Mouse (Mus musculus) c-Kit-positive CD71-positive TER-119-positive erythroid progenitor cells, embryonic 14.5 days (primary cell): Measurements from ENCODE around the gene Pde6h.
"Not testable (repeated sequence)": the region's sequence is repeated elsewhere in the genome, so short reads cannot be mapped to it uniquely, and the experiment has no call there.

Source experiments
- DNase-seq: peaks from one replicate; pipeline ENCODE4 v3.0.0-alpha.2; 2013; ENCODE audit warnings: low spot score

Gene Pde6h

DNA sequence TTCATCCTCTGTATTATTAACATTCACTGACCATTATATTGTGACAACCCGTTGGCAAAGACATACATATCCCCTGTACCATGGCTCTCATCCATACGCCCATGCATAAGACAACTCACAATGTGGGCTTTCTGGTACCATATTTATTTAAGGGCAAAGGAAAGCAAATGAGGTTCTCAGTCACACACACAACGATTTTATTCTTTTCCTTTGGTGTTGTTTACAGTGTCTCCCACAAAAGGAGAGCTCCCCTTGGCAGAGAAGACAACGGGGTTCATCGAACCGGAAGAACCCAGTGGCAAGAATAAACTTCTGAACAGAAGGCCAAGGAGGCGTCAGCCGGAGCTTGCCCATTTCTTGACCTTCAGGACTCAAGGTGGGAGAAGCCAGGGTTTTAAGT, at the start of gene Pde6h:
Gene Pde6h, plus strand, starts transcription at position 301 of the 400 bp plus-strand sequence.
- no peak for DNase-seq

DNA sequence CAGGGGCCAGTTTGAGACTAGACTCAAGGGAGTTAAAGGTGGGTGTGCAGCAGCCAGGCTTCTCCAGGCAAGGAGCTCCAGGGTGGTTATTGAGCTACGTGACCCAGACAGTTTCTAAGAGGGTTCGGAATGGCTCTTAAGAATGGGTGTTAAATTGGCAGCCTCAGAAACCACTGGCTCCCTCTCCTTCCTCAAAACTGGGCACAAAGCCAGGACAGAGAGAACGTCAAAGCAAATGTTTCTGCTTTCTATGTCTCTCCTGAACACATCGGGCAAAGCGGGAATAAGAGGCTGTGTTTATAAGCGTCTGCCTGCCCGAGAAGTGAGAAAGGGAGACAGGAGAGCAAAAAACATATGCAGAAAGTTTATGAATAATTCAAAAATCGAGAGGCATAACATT, 49.0 kb upstream of the Pde6h start:
- DNase-seq: no peak

DNA sequence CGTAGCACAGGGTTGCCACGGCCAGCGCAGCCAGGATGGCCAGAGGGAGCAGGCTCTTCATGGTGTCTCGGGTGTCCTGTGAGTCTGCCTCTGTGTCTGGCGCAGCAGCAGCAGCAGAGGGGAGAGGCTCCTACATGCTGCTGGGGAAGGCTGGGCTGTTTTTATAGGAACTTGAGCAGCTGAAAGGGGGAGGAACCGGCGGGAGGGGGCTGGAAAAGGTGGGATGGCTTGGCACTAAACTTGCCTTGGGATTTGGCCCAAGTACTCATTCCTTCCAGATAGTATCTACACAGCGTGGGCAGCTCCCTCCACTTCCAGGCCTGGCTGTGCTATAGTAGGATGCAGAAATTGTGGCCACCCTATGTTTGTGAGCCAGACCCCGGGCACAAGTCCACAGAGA, 48.0 kb upstream of the Pde6h start, which contains the start of gene Mgp:
Gene Mgp, minus strand, starts transcription at position 154 of the 400 bp plus-strand sequence.
- DNase-seq: no peak

DNA sequence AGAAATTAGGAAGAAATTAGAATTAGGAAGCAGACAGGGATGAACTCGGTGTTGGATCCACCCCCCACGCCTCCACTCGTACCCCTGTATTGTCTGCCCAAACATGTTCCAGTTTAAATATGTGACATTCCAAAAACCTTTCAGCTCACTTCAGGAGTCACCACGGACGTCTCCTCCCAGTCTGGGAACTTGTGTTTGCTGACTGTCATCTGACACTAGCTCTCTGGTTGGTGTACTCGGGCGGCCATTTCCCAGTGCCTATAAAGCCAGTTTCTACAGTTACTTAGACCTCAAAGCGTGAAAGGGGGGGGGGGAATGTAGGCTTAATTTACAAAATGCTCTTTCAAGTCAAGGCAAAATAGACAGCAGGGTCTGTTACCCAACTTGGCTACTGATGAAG, 42.0 kb upstream of the Pde6h start:
- no peak for DNase-seq

DNA sequence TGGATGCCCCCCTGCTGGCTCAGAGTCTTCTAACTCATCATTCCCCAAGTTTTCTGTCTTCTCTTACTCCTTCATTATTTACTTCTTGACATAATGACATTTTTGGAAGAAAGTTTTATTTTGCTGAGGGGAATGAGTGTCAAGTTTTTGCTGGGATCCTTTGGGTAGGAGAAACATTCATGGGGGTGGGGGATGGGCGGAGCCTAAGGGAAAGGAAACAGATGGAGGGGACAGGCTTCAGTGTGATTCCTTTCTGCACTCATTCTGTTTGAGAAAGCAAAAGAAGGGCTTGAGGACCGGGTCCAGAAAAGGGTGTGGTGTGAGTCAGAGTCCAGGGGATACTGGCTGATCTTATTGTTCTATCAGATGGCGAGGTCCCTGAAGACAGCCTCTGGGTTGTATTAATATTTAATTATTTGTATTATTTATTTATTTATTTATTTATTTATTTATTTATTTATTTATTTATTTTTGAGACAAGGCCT, 40.2 kb upstream of the Pde6h start:
- DNase-seq: no peak

DNA sequence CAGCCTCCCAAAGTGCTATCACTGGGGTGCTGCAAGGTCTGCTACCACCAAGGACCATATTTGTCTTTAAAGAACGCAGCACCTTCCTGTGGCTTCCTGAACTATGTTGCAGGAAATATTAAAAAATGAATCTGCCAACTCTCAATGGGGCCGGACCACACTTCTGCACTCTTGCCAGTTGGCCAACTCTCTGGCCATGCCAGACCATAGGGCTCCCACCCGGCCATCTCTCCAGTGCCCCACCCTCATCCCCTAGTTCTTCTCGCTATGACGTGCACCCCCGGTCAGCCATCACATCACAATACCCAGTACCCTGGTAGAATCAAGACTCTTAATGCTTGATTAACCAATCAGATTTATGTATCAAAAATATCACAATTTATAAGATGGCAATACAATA, 39.7 kb upstream of the Pde6h start:
- DNase-seq: no peak

DNA sequence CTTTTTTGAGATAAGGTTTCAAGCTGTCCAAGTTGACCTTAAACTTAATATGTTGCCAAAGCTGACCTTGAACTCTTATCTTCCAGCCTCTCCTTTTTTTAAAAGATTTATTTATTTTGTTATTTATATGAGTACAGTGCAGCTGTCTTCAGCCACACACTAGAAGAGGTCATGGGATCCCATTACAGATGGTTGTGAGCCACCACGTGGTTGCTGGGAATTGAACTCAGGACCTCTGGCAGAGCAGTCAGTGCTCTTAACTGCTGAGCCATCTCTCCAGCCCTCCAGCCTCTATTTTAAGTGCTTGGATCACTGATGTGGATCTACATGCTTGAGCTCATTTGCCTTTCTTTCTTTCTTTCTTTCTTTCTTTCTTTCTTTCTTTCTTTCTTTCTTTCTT, 38.9 kb upstream of the Pde6h start:
- not testable (repeated sequence) for DNase-seq

DNA sequence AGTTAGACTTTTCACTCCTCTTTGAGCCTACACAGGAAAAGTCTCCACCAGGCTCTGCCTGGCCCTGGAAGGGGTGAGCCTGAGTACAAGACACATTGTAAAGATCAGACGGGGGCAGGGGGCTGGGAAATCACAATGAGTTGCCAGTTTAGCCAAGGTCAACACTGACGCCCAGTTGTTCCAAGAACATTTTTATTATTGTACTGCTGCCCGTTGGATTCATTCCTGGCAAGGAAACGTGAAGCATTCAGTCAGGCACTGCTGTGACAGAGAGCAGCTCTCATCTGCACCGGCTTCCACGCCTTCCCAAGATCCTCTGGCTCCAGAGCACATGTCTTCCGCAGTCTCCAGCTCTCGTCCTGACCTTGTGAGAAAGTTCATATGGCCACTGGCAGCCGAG, 35.8 kb upstream of the Pde6h start:
- no peak for DNase-seq

DNA sequence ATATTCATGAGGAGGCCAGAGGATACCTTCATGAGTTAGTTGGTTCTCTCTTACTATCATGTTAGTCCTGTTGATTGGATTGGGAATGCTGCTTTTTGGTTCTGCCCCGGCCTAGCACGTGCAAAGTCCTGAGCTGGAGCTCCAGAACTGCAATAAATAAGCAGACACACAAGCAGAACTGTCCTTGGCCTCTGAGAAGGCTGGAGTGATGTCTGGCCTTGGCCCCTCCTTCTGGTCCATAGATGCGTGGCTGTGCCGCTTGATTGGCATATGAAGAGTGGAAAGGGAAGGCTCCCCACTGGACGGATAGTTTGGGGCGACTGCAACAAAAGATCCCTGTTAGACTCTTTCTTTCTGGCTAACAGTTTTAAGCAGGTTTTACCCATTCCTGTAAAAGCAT, 34.6 kb upstream of the Pde6h start:
- no peak for DNase-seq

DNA sequence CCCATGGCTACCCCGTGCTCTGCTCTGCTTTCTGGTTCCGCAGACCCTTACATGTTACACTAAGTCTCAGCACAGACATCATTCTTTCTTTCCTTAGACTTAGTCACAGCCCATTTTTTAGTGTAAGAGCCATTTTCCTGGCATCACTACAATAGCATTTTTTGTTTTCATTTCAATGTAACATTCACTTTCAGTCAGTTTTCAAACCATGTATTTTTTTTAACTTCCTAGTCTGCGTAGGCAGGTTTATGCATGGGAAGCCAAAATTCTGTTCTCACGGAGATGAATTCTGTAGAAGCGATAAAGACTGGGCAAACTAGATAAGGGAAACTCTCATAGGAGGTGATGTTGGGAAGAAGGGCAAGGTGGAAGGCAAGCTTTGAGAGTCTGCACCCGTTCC, 34.1 kb upstream of the Pde6h start:
- DNase-seq: no peak

DNA sequence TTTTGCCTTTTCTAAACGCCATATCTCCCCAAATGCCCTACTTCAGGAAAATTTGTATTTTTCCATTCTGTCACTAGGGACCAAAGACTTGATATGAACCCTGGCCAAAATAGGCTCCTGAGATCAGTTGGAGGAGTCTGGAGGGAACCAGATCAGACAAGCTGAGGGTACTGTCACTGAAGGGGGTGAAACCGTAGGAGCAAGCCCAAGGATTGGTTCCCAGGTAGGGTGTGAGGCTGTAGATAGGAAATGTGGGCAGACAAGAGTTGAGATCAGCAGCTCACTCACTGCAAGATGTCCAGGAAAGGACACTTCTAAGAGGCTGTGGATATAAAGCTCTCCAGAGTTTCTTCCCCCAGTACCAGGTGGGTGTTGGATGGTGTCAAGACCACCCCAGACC, 31.6 kb upstream of the Pde6h start:
- DNase-seq: no peak

DNA sequence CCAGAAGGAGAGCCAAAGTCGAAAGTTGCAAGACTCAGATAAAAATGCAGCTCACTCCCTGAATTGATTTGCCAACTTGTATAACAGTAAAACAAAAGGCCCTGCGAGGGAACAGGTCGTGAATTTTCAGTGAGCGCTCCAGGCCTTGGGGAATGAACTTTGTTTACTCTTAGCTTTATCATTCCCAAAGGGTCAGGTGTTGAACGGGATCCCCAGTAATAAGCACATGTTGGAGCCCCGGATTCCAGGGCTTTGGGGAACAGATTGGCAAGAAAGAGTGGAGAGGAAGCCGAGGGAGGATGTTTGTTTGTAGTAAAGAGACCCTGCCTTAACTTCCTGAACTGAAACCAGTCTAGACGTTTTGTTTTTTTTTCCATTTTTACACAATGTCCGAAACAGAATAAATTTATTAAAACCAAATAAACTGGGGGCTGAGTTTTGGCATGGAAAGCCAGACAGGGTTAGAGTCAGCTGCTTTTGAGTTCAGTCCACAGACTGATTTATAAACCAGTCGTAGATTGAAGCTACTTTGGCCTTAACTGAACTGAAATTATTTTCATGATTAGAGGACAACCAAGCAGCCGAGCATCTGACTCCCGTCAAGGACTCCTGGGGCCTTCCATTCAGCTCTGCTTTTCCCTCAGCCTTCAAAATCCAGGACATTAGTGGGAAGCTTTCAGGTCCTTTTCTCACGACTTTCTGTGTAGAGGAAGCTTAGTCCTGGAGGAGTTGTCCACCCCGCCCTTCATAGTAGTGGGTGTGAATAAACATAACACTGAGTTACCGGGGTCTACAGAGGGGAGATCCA, 28.9 kb upstream of the Pde6h start:
- DNase-seq: no peak

DNA sequence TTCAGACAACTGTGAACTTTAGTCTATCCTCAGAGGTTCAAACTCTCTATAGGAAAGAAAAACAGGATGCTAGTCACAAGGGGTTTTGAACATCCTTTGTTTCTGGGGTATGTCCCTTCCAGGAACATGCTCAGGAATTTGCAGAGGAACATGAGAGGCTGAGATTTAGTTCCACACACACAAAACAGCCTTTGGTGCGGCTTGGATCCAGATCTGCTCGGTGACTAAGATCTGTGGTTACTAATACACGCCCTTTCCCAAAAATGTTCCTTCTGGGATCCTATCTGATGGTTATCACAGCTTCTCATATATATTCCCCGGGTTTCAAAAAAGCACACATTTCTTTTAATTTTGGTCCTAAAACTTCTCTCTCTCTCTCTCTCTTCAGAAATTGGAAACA, 25.8 kb upstream of the Pde6h start:
- DNase-seq: no peak

DNA sequence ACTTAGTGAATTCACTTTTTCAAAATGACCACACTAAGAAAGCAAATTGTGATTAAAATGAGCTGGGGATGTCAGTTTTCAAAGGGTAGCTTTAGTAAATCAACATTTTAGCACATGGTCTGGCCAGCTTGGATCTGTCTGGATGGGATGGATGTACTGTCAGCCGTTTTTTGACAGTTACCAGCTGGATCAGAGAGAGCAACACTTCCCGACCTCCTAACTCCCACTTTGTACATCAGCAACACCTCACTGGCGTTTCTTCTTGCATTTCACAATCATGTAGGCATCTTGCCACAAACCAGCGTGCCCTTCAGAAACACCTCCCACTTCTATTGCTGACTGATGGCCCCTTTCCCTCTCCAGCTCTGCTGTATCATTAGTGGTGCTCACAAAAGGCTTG, 25.4 kb upstream of the Pde6h start:
- DNase-seq: no peak

DNA sequence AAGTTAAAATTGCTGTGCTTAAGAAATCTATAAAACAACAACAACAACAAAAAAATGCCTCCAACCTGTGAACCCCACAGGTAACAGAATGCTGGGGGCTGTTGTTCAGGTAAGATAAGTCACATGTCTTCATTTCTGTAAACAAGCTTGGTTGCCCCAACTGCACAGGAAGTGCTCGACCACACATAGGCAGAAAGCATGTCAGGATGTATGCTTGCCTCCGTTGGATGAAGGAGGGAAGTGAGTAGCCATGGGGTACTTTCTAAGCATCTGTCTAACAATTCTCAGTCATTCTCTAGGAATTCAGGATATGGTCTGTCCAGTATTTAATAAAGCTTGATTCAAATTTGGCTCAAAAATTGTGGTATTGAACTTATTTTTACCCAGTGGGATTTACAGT, 24.7 kb upstream of the Pde6h start:
- no peak for DNase-seq

DNA sequence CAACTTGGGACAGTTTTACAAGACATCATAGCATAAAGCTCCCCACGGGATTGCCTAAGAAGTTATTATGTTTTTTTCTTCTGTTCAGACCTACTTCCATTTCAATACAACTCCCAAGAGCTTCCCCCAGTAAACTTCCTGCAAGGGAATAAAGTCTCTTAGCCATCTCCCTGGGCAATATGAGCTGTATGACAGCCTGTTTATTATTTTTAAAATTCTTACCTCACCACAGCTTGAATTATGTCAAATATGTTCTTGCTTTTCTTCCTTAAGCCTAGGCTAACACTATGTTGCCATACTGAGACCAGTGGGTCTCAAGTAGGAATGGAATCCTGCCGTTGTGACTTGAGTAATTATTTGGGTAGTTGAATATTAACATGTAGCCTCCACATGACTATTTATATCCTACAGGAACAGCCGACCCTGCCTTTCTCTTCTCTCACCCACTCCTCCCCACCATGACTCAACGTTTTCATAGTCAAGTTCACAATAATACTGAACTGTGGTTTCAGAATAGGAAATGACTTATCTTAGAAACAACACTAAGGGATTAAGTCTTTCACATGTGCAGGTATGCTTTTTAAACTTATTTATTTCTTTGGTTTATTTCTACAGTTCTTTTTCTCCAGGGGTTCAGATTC, 23.1 kb upstream of the Pde6h start:
- DNase-seq: no peak

DNA sequence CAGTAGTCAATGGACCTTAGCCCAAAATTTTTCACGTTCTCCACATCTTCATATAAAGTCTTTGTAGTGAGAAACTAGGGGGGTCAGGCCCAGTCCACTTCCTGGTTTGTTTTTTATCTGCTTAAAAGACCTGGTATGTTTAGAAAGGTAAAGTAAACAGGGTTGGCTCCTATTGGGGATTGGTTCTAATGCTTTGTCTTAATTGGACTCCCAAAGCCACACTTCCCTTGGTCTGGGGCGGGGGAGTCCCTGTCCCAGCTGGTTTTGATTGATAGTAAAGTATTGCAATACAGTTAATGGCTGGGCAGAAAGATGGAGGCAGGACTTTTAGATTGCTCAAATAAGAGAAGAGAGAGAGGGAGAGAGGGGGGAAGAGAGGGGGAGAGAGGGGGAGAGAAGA, 22.6 kb upstream of the Pde6h start:
- DNase-seq: no peak

DNA sequence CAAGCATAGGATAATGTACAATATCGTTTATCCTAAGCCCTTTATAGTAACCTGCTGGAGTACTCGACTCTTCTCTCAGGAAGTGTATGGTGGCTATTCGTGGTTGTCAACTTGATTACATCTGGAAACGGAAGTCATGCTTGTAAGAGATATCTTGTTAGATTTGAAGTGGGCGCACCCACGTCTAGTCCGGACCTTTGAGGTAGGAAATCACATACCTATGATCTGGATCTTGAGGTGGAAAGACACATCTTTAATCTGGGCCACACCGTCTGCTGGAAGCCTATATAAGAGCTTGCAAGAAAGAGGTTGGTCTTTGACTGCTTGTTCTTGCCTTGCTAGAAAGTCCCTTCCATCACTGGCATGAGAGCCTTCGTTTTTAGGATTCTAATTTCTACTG, 21.1 kb upstream of the Pde6h start:
- DNase-seq: no peak

DNA sequence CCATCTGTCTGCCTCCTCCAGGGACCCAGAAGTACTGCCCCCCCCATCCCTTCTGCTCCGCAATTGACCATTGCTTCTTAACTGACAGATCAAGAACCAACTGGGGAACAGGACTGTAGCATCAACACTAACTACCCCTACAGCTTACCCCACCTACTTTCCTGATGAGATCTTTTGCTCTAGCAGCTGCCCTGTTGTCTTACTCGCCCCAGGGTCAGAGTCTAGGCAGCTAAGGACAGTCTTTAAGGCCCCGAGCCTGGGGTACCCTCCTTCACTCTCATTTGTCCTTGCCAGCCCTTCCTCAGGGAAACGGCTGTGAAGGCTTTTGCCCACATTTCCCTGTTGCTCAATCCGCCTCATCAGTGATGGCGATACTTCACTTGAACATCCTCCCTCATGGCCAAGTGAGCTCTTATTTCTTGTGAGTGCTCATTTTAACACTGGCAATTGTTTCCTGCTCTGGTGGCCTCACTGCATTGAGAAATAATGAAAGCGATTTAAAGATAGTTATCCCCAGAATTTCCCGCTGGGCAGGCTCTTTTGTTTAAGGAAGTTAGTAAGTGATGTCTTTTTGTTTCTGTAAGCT, 19.7 kb upstream of the Pde6h start:
- DNase-seq: no peak

DNA sequence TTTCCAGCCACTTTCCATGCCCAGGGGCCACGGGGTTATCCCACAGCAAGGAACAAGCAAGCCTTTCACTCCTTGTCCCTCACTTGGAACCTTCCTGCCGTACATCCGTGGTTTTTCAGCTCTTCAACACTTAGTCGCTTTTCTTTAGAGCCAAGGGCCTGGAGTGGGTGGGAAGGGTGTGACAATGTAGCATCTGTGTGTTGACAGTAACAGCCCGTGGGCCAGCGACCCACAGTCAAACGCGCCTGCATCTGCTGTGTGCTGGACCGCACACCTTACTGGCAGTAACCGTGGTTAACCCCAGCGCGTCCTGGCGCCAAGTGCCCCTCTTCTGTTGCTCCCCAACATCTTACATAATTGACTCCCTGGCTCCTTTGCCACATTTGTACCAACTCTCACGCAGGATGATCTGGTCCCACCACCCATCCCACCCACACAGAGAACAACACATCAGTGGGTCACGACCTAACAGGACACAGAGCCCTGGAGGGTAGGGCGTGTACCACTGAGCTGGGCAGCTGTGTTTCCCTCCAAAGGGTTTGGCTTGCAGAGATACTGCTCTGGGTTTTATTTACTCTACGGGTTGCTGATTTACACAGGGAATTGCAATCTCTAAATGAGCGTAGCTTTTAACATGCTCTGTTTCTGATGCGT, 17.2 kb upstream of the Pde6h start:
- DNase-seq: no peak

DNA sequence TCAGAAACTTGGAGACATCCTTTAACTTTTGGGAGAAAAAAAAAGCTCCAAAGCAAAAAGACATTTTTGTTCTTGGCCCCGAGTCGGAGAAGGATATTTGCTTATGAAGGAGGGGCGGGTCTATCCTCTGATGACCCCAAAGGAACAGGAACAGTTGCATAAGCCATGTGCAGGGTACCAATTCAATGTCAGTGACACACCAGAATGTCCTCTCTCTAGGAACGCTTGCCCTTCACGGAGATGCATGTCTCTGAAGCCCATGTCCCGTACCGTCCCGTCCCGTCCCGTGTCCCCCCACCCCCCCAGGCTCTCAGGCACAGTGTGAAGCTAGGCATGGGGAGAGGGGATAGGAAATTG, 16.7 kb upstream of the Pde6h start:
- no peak for DNase-seq

DNA sequence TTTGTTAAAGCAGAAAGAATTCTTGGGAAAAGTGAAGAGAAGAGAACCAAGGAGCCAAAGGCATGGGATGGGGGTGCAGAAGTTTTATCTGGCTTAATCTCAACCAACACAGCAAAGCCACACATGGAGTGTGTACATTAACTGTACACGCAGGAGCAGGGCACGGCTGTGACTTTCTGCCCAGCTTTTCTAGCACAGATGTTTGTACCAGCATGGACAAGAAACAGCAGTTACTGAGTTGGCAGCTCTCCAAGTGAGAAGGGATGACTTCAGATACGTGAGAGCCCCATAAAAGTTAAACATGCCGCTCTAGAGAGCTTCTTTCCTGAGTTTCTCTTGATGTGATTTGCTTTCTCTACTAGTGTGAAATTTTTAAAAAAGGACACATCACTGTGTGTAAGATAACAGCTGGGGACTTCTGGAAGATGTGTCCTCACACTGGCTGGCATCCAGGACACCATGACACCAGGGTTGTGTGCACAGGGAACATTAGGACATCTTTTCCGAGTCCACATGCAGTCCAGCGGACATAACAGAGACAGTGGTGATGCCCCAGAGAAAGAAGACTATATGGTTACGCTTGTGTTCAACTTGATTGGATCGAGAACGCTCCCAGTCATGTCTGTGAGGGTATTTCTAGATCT, 13.3 kb upstream of the Pde6h start:
- no peak for DNase-seq
